Mouse (Mus musculus) liver, embryonic 12.5 days (tissue): ENCODE data around the gene 1110051M20Rik. TPM values are rescaled to one million over a fixed set of nuclear protein-coding genes. Genes with fewer than 3 reads are reported as not detected.
"Not testable (repeated sequence)": the region's sequence is repeated elsewhere in the genome, so short reads cannot be mapped to it uniquely, and the experiment has no call there.

Experiments
- ATAC-seq: fragments of 200-750 bp; cut with Nextera tagmentation; 2 replicates; pipeline ENCODE4 v1.8.0; 2017; ENCODE audit warnings: moderate number of reproducible peaks, mild to moderate bottlenecking, moderate library complexity
- H3K27ac ChIP-seq: fragments of 300-500 bp; sonication (generic); 2 replicates; pipeline ENCODE4 v1.5.1; 2016; ENCODE audit warnings: mild to moderate bottlenecking
- H3K27me3 ChIP-seq: fragments of 300-500 bp; sonication (generic); replicated peaks from 2 replicates; pipeline ENCODE4 v1.6.1; 2016; ENCODE audit warnings: mild to moderate bottlenecking, moderate library complexity
- H3K36me3 ChIP-seq: fragments of 300-500 bp; sonication (generic); 2 replicates; pipeline ENCODE4 v1.6.1; 2016; ENCODE audit warnings: mild to moderate bottlenecking, moderate library complexity
- H3K4me1 ChIP-seq: fragments of 300-500 bp; sonication (generic); 2 replicates; pipeline ENCODE4 v1.6.1; 2016
- H3K4me2 ChIP-seq: fragments of 300-500 bp; sonication (generic); 2 replicates; pipeline ENCODE4 v1.6.1; 2016; ENCODE audit warnings: mild to moderate bottlenecking, moderate library complexity
- H3K4me3 ChIP-seq: fragments of 300-500 bp; sonication (generic); 2 replicates; pipeline ENCODE4 v1.5.1; 2016; ENCODE audit warnings: mild to moderate bottlenecking, moderate library complexity
- H3K9ac ChIP-seq: fragments of 300-500 bp; sonication (generic); 2 replicates; pipeline ENCODE4 v1.6.1; 2016; ENCODE audit warnings: mild to moderate bottlenecking, moderate library complexity
- H3K9me3 ChIP-seq: fragments of 300-500 bp; sonication (generic); replicated peaks from 2 replicates; pipeline ENCODE4 v1.6.1; 2016; ENCODE audit warnings: mild to moderate bottlenecking, moderate library complexity
- WGBS: fragments of 180-500 bp; shearing (Covaris S2); methylation state at CpG from one replicate; pipeline ENCODE4 v1.1.7; 2016; ENCODE audit not compliant: insufficient replicate concordance; 5-methylcytosine and 5-hydroxymethylcytosine counted together
- polyA plus RNA-seq: library from polyadenylated mRNA; unstranded; fragments of >200 nt; fragmentation: Nextera tagmentation; extraction: Ambion mirVana; gene quantifications from 2 replicates; pipeline ENCODE4 v1.2.1, GENCODE M21; 2016

1110051M20Rik gene
- polyA plus RNA-seq = 9.1 and 10.4 TPM in 2 replicates

DNA sequence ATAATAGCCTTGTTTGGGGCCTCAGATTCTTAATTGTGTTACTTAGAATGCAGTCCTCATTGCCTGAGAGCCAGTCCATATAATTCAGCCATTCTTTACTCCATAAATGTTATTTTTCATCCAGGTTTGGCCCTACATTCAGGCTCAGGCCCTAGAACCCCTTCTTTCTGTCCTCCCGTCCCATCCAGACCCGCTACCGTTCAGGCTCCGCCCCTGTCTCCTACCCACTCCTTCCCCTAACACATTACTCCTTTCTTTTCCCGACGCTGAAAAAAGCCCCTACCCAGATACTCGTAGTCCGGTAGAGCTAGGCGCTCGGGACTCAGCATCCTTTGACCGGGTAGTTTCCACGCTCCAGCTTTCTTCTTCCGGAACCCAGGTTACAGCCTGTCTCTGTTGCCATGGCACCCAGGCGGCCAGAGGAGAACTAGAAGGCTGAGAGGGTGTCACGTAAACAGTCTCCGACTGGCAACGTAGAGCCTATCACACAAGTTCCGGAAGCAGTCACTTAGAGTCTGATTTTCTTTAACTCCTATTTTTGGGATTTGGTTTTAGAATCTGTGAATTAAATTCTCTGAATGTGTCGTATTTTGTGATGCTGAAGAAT lies at the start of gene 1110051M20Rik:
TSS of gene 1110051M20Rik (minus strand) at position 419 of the 607 bp plus-strand sequence.
- H3K4me2 ChIP-seq = peak within 1 kb of the TSS; percentile 73
- no peak within 1 kb of the TSS for H3K27ac ChIP-seq
- H3K4me3 ChIP-seq = peak within 1 kb of the TSS; percentile 69
- H3K36me3 ChIP-seq = no peaks in the 10 kb centered on the region
- no peaks in the 10 kb centered on the region for H3K27me3 ChIP-seq
- WGBS = 3% methylated on average over 19 of the region's 19 CpGs
- H3K4me1 ChIP-seq = peaks cover 8% of the 10 kb centered on the region
- H3K9ac ChIP-seq = peak within 1 kb of the TSS; percentile 57
- peak; percentile 75 for ATAC-seq
- H3K9me3 ChIP-seq = no peaks in the 10 kb centered on the region

- Histone ChIP-seq H3K36me3 (peaks cover 42% of the 10 kb centered on the region; the same call in 1 of the 2 replicates), H3K4me3 (no peak overlapping the region), H3K27me3 (no peaks in the 10 kb centered on the region), H3K4me2 (no peak overlapping the region), H3K27ac (no peak overlapping the region), H3K9ac (no peak overlapping the region), H3K4me1 (no peaks in the 10 kb centered on the region), H3K9me3 (no peaks in the 10 kb centered on the region)
- 88% methylated on average over 9 of the region's 9 CpGs for WGBS
- no peak for ATAC-seq
Measured at GRCm38 (mm10) chr2:91493981-91494380, 49.5 kb upstream of the 1110051M20Rik start.

DNA sequence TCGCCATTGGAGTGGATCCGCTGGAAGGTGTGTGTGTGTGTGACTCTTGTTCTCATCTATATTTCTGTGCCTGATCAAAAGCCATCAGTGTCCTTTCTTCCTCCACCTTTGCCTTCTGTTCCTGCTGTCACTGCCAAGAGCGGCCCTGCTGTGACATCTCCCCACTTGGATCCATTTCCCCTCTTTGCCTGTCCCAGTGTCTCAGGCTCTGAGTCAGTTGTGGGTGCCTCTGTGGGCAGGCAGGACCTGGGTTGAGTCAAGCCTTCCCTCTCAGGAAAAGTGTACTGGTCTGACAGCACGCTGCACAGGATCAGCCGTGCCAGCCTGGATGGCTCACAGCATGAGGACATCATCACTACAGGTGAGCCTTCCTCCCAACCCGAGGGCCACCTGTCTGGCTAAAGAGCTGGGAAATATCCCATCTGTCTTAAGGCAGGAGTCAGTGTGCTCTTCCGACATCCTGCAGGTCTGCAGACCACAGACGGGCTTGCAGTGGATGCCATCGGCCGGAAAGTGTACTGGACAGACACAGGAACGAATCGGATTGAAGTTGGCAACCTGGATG lies 47.6 kb upstream of the 1110051M20Rik start:
- no peak overlapping the region for H3K27ac ChIP-seq
- H3K4me2 ChIP-seq = no peak overlapping the region
- WGBS = 76% methylated on average over 12 of the region's 12 CpGs
- no peak for ATAC-seq
- no peaks in the 10 kb centered on the region for H3K9me3 ChIP-seq
- H3K9ac ChIP-seq = no peak overlapping the region
- H3K4me3 ChIP-seq = no peak overlapping the region
- peaks cover 43% of the 10 kb centered on the region; the same call in 1 of the 2 replicates for H3K36me3 ChIP-seq
- H3K27me3 ChIP-seq = no peaks in the 10 kb centered on the region
- no peaks in the 10 kb centered on the region for H3K4me1 ChIP-seq

GRCm38 (mm10) chr2:91487295-91487694 lies 42.8 kb upstream of the 1110051M20Rik start:
- H3K4me1 ChIP-seq, H3K9ac ChIP-seq, H3K4me2 ChIP-seq, H3K27me3 ChIP-seq, H3K9me3 ChIP-seq, H3K4me3 ChIP-seq, ATAC-seq, H3K27ac ChIP-seq: not testable (repeated sequence)
- 38% methylated on average over 3 of the region's 3 CpGs for WGBS
- H3K36me3 ChIP-seq = peaks cover 21% of the 10 kb centered on the region; the same call in 1 of the 2 replicates

GRCm38 (mm10) chr2:91485256-91485655 lies 40.8 kb upstream of the 1110051M20Rik start:
- H3K4me3 ChIP-seq = no peak overlapping the region
- no peak overlapping the region for H3K4me2 ChIP-seq
- H3K9ac ChIP-seq = no peak overlapping the region
- no peaks in the 10 kb centered on the region for H3K27me3 ChIP-seq
- no peaks in the 10 kb centered on the region for H3K9me3 ChIP-seq
- H3K36me3 ChIP-seq = peaks cover 16% of the 10 kb centered on the region; the same call in 1 of the 2 replicates
- no peak for ATAC-seq
- H3K27ac ChIP-seq = no peak overlapping the region
- H3K4me1 ChIP-seq = no peaks in the 10 kb centered on the region
- WGBS = 61% methylated on average over 6 of the region's 6 CpGs

GRCm38 (mm10) chr2:91484698-91485097 lies 40.2 kb upstream of the 1110051M20Rik start:
- Histone ChIP-seq H3K9ac (no peak overlapping the region), H3K4me1 (no peaks in the 10 kb centered on the region), H3K4me2 (no peak overlapping the region), H3K9me3 (no peaks in the 10 kb centered on the region), H3K4me3 (no peak overlapping the region), H3K27me3 (no peaks in the 10 kb centered on the region), H3K36me3 (peaks cover 15% of the 10 kb centered on the region; the same call in 1 of the 2 replicates), H3K27ac (no peak overlapping the region)
- no peak for ATAC-seq
- 32% methylated on average over 4 of the region's 4 CpGs for WGBS

DNA sequence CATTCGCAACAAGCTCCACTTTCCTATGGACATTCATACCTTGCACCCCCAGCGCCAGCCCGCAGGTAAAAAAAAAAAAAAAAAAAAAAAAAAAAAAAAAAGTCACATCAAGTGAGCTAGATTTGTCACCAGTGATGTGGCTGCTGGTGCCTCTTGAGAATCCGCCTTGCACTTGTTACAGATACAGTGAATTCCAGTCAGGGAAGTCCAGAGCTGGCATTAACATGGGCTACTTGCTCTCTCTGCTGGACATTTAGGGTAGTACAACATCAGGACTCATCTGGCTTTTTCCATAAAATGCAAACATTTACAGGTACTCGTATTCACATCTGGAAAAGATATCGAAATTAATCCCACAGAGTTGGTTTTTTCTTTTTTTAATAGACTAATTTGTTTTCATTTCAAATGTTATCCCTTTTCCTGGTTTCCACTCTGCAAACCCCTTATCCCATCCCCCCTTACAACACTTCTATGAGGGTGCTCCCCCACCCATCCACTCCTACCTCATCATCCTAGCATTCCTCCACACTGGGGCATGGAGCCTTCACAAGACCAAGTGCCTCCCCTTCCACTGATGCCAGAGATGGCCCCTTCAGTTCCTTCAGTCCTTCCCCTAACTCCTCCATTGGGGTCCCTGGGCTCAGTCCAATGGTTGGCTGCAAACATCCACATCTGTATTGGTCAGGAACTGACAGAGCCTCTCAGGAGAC lies 36.5 kb upstream of the 1110051M20Rik start:
- H3K9ac ChIP-seq = no peak overlapping the region
- no peak overlapping the region for H3K4me3 ChIP-seq
- H3K27ac ChIP-seq = no peak overlapping the region
- ATAC-seq = no peak
- no peaks in the 10 kb centered on the region for H3K27me3 ChIP-seq
- no peaks in the 10 kb centered on the region for H3K9me3 ChIP-seq
- H3K36me3 ChIP-seq = peaks cover 18% of the 10 kb centered on the region; the same call in 1 of the 2 replicates
- no peak overlapping the region for H3K4me2 ChIP-seq
- WGBS = 51% methylated on average over 6 of the region's 6 CpGs
- H3K4me1 ChIP-seq = peaks cover 3% of the 10 kb centered on the region

DNA sequence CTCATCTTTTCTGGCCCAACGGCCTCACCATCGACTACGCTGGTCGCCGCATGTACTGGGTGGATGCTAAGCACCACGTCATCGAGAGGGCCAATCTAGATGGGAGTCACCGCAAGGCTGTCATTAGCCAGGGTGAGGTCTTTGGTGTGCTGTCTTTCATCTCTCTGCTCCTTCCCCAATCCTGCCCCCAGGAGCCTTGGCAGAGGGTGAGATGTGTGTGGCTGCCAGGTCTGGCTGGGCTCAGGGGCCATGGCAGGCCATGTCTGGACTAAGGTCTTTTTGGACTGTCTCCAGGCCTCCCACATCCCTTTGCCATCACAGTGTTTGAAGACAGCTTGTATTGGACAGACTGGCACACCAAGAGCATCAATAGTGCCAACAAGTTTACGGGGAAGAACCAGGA lies 35.9 kb upstream of the 1110051M20Rik start:
- H3K4me1 ChIP-seq = peaks cover 5% of the 10 kb centered on the region
- no peaks in the 10 kb centered on the region for H3K9me3 ChIP-seq
- no peak overlapping the region for H3K4me3 ChIP-seq
- H3K9ac ChIP-seq = no peak overlapping the region
- H3K27me3 ChIP-seq = no peaks in the 10 kb centered on the region
- no peak for ATAC-seq
- H3K27ac ChIP-seq = no peak overlapping the region
- WGBS = 86% methylated on average over 9 of the region's 9 CpGs
- peaks cover 19% of the 10 kb centered on the region; the same call in 1 of the 2 replicates for H3K36me3 ChIP-seq
- H3K4me2 ChIP-seq = no peak overlapping the region

- no peaks in the 10 kb centered on the region for H3K9me3 ChIP-seq
- H3K9ac ChIP-seq = no peak overlapping the region
- peaks cover 28% of the 10 kb centered on the region for H3K36me3 ChIP-seq
- ATAC-seq = no peak
- H3K27me3 ChIP-seq = no peaks in the 10 kb centered on the region
- peaks cover 5% of the 10 kb centered on the region for H3K4me1 ChIP-seq
- H3K4me3 ChIP-seq = no peak overlapping the region
- H3K27ac ChIP-seq = no peak overlapping the region
- 73% methylated on average over 7 of the region's 7 CpGs for WGBS
- H3K4me2 ChIP-seq = no peak overlapping the region
Measured at GRCm38 (mm10) chr2:91476841-91477240, 32.3 kb upstream of the 1110051M20Rik start.

- Histone ChIP-seq H3K4me3 (no peak overlapping the region), H3K4me2 (no peak overlapping the region), H3K4me1 (peaks cover 5% of the 10 kb centered on the region), H3K9ac (no peak overlapping the region), H3K36me3 (peaks cover 25% of the 10 kb centered on the region), H3K27ac (no peak overlapping the region), H3K27me3 (no peaks in the 10 kb centered on the region), H3K9me3 (no peaks in the 10 kb centered on the region)
- WGBS = 26% methylated on average over 17 of the region's 17 CpGs
- no peak for ATAC-seq
Measured at GRCm38 (mm10) chr2:91476251-91476661, 31.8 kb upstream of the 1110051M20Rik start.

- Histone ChIP-seq H3K27me3 (no peaks in the 10 kb centered on the region), H3K36me3 (peaks cover 25% of the 10 kb centered on the region), H3K4me2 (no peak overlapping the region), H3K9me3 (no peaks in the 10 kb centered on the region), H3K27ac (no peak overlapping the region), H3K9ac (no peak overlapping the region), H3K4me1 (peaks cover 5% of the 10 kb centered on the region), H3K4me3 (no peak overlapping the region)
- no peak for ATAC-seq
- WGBS = 62% methylated on average over 7 of the region's 7 CpGs
Measured at GRCm38 (mm10) chr2:91475791-91476190, 31.3 kb upstream of the 1110051M20Rik start.

DNA sequence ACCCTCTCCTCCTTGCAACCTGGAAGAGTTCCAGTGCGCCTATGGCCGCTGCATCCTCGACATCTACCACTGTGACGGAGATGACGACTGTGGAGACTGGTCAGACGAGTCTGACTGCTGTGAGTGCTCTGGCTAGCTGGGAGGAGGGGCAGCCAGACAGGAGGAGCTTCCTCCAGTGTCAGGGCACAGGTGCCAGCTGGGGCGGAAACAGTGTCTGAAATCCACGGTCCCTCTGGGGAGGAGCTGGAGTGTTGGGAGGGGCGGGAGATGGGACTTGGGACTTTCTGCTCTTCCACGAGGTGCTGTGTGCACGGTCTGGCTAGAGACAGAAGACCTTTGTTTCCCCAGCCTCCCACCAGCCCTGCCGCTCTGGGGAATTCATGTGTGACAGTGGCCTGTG lies 29.9 kb upstream of the 1110051M20Rik start:
- Histone ChIP-seq H3K9ac (no peak overlapping the region), H3K4me2 (no peak overlapping the region), H3K4me3 (no peak overlapping the region), H3K4me1 (peaks cover 5% of the 10 kb centered on the region), H3K36me3 (peaks cover 25% of the 10 kb centered on the region), H3K27ac (no peak overlapping the region), H3K27me3 (peaks cover 4% of the 10 kb centered on the region; the same call in 1 of the 2 replicates), H3K9me3 (no peaks in the 10 kb centered on the region)
- 70% methylated on average over 12 of the region's 12 CpGs for WGBS
- ATAC-seq = no peak
